Mouse (Mus musculus): Measurements from ENCODE around the gene Xpnpep1. TPM values are rescaled to one million over a fixed set of nuclear protein-coding genes. Genes with fewer than 3 reads are reported as not detected.

Gene Xpnpep1
- 118 and 129 TPM in 2 replicates for polyA plus RNA-seq (2015; fragmentation: Nextera tagmentation; extraction: Ambion mirVana)

- peak within 1 kb of the TSS; percentile 70 for H3K4me3 ChIP-seq (ENCODE audit: low read length)
- H3K27me3 ChIP-seq (replicated peaks; ENCODE audit: control insufficient read depth, insufficient read depth, low read length) = no peaks in the 10 kb centered on the region
- H3K36me3 ChIP-seq (ENCODE audit: control insufficient read depth, insufficient read depth, low read length) = no peaks in the 10 kb centered on the region
- peak within 1 kb of the TSS; percentile 59; the same call in 1 of the 2 replicates for H3K9ac ChIP-seq (ENCODE audit: low read depth, low read length)
- H3K9me3 ChIP-seq (ENCODE audit: control insufficient read depth, low read length) = no peaks in the 10 kb centered on the region
- H3K4me2 ChIP-seq (ENCODE audit: low read length) = peak within 1 kb of the TSS; percentile 69
- ATAC-seq = no peak
- peak within 1 kb of the TSS; percentile 83 for H3K27ac ChIP-seq (ENCODE audit: low read depth, low read length)
- peaks cover 14% of the 10 kb centered on the region for H3K4me1 ChIP-seq (ENCODE audit: control insufficient read depth, insufficient read depth, low read depth, low read length)
- 86% methylated on average over 23 of the region's 23 CpGs for WGBS
Measured at GRCm38 (mm10) chr19:53040164-53041132, at the start of gene Xpnpep1. TSS of gene Xpnpep1 (minus strand) at chr19:53040214.

- peak overlapping the region; percentile 41 for H3K4me2 ChIP-seq (ENCODE audit: low read length)
- ATAC-seq = 0 out of 2 replicates have a peak, but pooled peaks have one; percentile 53
- 0 out of 2 replicates have a peak, but pooled peaks cover 2% of the 10 kb centered on the region for H3K4me1 ChIP-seq (ENCODE audit: control insufficient read depth, insufficient read depth, low read depth, low read length)
- H3K36me3 ChIP-seq (ENCODE audit: control insufficient read depth, insufficient read depth, low read length) = no peaks in the 10 kb centered on the region
- peak overlapping the region; percentile 24 for H3K9ac ChIP-seq (ENCODE audit: low read depth, low read length)
- WGBS = 23% methylated on average over 25 of the region's 25 CpGs
- peak overlapping the region; percentile 32; the same call in 1 of the 2 replicates for H3K27ac ChIP-seq (ENCODE audit: low read depth, low read length)
- no peaks in the 10 kb centered on the region for H3K9me3 ChIP-seq (ENCODE audit: control insufficient read depth, low read length)
- no peaks in the 10 kb centered on the region for H3K27me3 ChIP-seq (replicated peaks; ENCODE audit: control insufficient read depth, insufficient read depth, low read length)
- no peak overlapping the region for H3K4me3 ChIP-seq (ENCODE audit: low read length)
Measured at GRCm38 (mm10) chr19:53087268-53088143, 47.5 kb upstream of the Xpnpep1 start.

- Histone ChIP-seq H3K9ac (ENCODE audit: low read depth, low read length) (no peak overlapping the region), H3K27ac (ENCODE audit: low read depth, low read length) (peak overlapping the region; percentile 32; the same call in 1 of the 2 replicates), H3K4me3 (ENCODE audit: low read length) (no peak overlapping the region), H3K9me3 (ENCODE audit: control insufficient read depth, low read length) (no peaks in the 10 kb centered on the region), H3K36me3 (ENCODE audit: control insufficient read depth, insufficient read depth, low read length) (no peaks in the 10 kb centered on the region), H3K27me3 (replicated peaks; ENCODE audit: control insufficient read depth, insufficient read depth, low read length) (no peaks in the 10 kb centered on the region), H3K4me2 (ENCODE audit: low read length) (peak overlapping the region; percentile 41), H3K4me1 (ENCODE audit: control insufficient read depth, insufficient read depth, low read depth, low read length) (0 out of 2 replicates have a peak, but pooled peaks cover 2% of the 10 kb centered on the region)
- 58% methylated on average over 12 of the region's 12 CpGs for WGBS
- no peak for ATAC-seq
Measured at GRCm38 (mm10) chr19:53086861-53087260, 46.8 kb upstream of the Xpnpep1 start.

- no peak overlapping the region for H3K4me3 ChIP-seq (ENCODE audit: low read length)
- H3K27me3 ChIP-seq (replicated peaks; ENCODE audit: control insufficient read depth, insufficient read depth, low read length) = no peaks in the 10 kb centered on the region
- H3K9ac ChIP-seq (ENCODE audit: low read depth, low read length) = no peak overlapping the region
- peaks cover 2% of the 10 kb centered on the region; the same call in 1 of the 2 replicates for H3K4me1 ChIP-seq (ENCODE audit: control insufficient read depth, insufficient read depth, low read depth, low read length)
- H3K36me3 ChIP-seq (ENCODE audit: control insufficient read depth, insufficient read depth, low read length) = no peaks in the 10 kb centered on the region
- 60% methylated on average over 5 of the region's 5 CpGs for WGBS
- no peak; the same call in 1 of the 2 replicates for ATAC-seq
- H3K4me2 ChIP-seq (ENCODE audit: low read length) = no peak overlapping the region
- H3K27ac ChIP-seq (ENCODE audit: low read depth, low read length) = no peak overlapping the region
- no peaks in the 10 kb centered on the region for H3K9me3 ChIP-seq (ENCODE audit: control insufficient read depth, low read length)
Measured at GRCm38 (mm10) chr19:53084735-53085134, 44.7 kb upstream of the Xpnpep1 start.

DNA sequence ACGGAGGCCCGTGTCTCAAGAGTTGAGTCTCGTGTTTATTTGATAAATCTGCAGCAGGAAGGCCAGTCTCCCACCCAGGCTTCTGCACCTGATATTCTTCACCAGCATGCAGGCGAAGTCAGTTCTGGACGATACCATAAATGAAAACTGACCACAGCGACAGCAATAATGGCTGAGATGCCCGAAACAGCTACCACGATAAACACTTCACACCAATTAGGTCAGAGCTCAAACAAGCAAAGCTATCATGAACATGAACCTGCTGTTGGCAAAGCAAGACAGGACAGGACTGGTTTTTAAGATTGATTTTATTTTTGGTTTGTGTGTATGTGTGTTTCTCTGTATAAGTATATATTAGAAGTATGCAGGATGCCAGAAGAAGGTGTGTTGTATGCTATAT, 42.8 kb upstream of the Xpnpep1 start:
- no peak overlapping the region for H3K9ac ChIP-seq (ENCODE audit: low read depth, low read length)
- H3K36me3 ChIP-seq (ENCODE audit: control insufficient read depth, insufficient read depth, low read length) = no peaks in the 10 kb centered on the region
- no peak overlapping the region for H3K27ac ChIP-seq (ENCODE audit: low read depth, low read length)
- H3K4me2 ChIP-seq (ENCODE audit: low read length) = no peak overlapping the region
- H3K4me3 ChIP-seq (ENCODE audit: low read length) = no peak overlapping the region
- no peaks in the 10 kb centered on the region for H3K9me3 ChIP-seq (ENCODE audit: control insufficient read depth, low read length)
- WGBS = 88% methylated on average over 8 of the region's 8 CpGs
- H3K27me3 ChIP-seq (replicated peaks; ENCODE audit: control insufficient read depth, insufficient read depth, low read length) = no peaks in the 10 kb centered on the region
- peaks cover 2% of the 10 kb centered on the region; the same call in 1 of the 2 replicates for H3K4me1 ChIP-seq (ENCODE audit: control insufficient read depth, insufficient read depth, low read depth, low read length)
- no peak for ATAC-seq

GRCm38 (mm10) chr19:53081339-53081738, 41.3 kb upstream of the Xpnpep1 start:
- WGBS = 82% methylated on average over 3 of the region's 3 CpGs
- H3K27ac ChIP-seq (ENCODE audit: low read depth, low read length) = no peak overlapping the region
- no peaks in the 10 kb centered on the region for H3K27me3 ChIP-seq (replicated peaks; ENCODE audit: control insufficient read depth, insufficient read depth, low read length)
- no peak overlapping the region for H3K4me2 ChIP-seq (ENCODE audit: low read length)
- H3K36me3 ChIP-seq (ENCODE audit: control insufficient read depth, insufficient read depth, low read length) = no peaks in the 10 kb centered on the region
- H3K4me1 ChIP-seq (ENCODE audit: control insufficient read depth, insufficient read depth, low read depth, low read length) = no peaks in the 10 kb centered on the region; the same call in 1 of the 2 replicates
- H3K4me3 ChIP-seq (ENCODE audit: low read length) = no peak overlapping the region
- H3K9ac ChIP-seq (ENCODE audit: low read depth, low read length) = no peak overlapping the region
- no peaks in the 10 kb centered on the region for H3K9me3 ChIP-seq (ENCODE audit: control insufficient read depth, low read length)
- no peak for ATAC-seq

- WGBS = 38% methylated on average over 6 of the region's 6 CpGs
- Histone ChIP-seq H3K36me3 (ENCODE audit: control insufficient read depth, insufficient read depth, low read length) (no peaks in the 10 kb centered on the region), H3K4me3 (ENCODE audit: low read length) (no peak overlapping the region)
Measured at GRCm38 (mm10) chr19:53080921-53081320, 40.9 kb upstream of the Xpnpep1 start.

GRCm38 (mm10) chr19:53080487-53080886, 40.5 kb upstream of the Xpnpep1 start:
- H3K4me3 ChIP-seq (ENCODE audit: low read length) = no peak overlapping the region
- WGBS = 79% methylated on average over 3 of the region's 3 CpGs
- H3K4me1 ChIP-seq (ENCODE audit: control insufficient read depth, insufficient read depth, low read depth, low read length) = no peaks in the 10 kb centered on the region; the same call in 1 of the 2 replicates
- ATAC-seq = no peak
- no peaks in the 10 kb centered on the region for H3K36me3 ChIP-seq (ENCODE audit: control insufficient read depth, insufficient read depth, low read length)
- no peaks in the 10 kb centered on the region for H3K9me3 ChIP-seq (ENCODE audit: control insufficient read depth, low read length)
- no peak overlapping the region for H3K9ac ChIP-seq (ENCODE audit: low read depth, low read length)
- no peak overlapping the region for H3K4me2 ChIP-seq (ENCODE audit: low read length)
- H3K27ac ChIP-seq (ENCODE audit: low read depth, low read length) = no peak overlapping the region
- no peaks in the 10 kb centered on the region for H3K27me3 ChIP-seq (replicated peaks; ENCODE audit: control insufficient read depth, insufficient read depth, low read length)

More at GRCm38 (mm10) chr19:53080921-53081320, 40.9 kb upstream of the Xpnpep1 start:
- no peaks in the 10 kb centered on the region; the same call in 1 of the 2 replicates for H3K4me1 ChIP-seq (ENCODE audit: control insufficient read depth, insufficient read depth, low read depth, low read length)
- no peak overlapping the region for H3K4me2 ChIP-seq (ENCODE audit: low read length)
- ATAC-seq = no peak
- no peak overlapping the region for H3K9ac ChIP-seq (ENCODE audit: low read depth, low read length)
- H3K27me3 ChIP-seq (replicated peaks; ENCODE audit: control insufficient read depth, insufficient read depth, low read length) = no peaks in the 10 kb centered on the region
- no peaks in the 10 kb centered on the region for H3K9me3 ChIP-seq (ENCODE audit: control insufficient read depth, low read length)
- H3K27ac ChIP-seq (ENCODE audit: low read depth, low read length) = no peak overlapping the region
